Mouse (Mus musculus): ENCODE measurements around the gene Muc3a. TPM values are rescaled to one million over a fixed set of nuclear protein-coding genes. Genes with fewer than 3 reads are reported as not detected.
A peak's percentile ranks its signal among the peaks of the same experiment; 100 is the strongest.

Gene Muc3a
- polyA plus RNA-seq (2014; fragmentation: Nextera tagmentation; extraction: Ambion mirVana), result not detected in 2 replicates

DNA sequence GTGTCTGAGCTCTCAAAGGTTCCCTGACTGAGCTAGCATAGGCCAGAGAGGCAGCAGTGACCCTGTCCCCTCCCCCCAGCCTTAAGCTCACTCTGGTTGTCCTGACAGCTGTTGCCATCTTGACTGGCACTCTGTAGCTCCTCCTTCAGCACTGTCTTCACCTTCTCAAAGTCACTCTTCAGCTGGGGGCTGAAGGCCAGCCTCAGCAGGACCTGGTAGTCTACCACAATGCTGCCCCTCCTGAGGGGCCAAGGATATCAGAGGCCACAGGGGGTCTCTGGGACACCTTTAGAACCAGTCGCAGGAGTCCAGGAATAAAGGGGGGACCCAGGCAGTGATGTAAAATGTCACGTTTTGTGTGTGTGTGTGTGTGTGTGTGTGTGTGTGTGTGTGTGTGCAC is at the start of gene Muc3a:
Gene Muc3a, minus strand, starts transcription at position 101 of the 400 bp plus-strand sequence.
- H3K36me3 ChIP-seq (ENCODE audit: insufficient read depth), result no peaks in the 10 kb centered on the region
- H3K4me2 ChIP-seq, result no peak within 1 kb of the TSS

DNA sequence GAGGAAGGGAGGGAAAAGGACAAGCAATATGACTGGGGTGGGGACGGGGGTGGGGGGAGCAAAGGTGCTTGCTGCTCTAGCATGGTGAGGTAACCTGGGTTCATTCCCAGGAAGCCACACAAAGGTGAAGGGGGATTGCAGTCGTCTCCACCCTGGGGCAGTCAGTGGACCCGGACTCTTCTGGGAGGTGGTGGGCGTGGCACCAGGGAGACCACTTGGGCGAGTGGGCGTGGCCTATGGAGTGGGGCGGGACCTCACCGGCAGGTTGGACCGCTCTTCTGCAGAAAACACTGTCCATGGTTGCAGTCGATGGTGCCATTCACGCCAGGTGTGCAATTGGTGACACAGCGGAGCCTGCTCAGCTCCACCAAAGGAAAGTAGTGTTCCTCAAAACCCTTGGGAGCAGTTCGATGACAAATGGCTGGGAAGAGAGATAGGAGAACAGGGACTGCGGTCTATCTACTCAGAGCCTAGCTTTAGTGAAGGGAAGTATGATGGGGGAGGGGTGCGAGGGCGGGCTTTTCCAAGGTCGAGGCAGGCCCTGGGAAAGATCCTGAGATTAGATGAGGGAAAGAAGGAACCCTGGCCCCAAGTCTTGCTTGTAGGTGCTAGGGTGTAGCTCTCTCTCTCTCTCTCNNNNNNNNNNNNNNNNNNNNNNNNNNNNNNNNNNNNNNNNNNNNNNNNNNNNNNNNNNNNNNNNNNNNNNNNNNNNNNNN is 917 bp downstream of the Muc3a start:
- no peaks in the 10 kb centered on the region for H3K27me3 ChIP-seq (ENCODE audit: insufficient read depth, low read length)
- DNase-seq, result peak; percentile 44
- no peaks in the 10 kb centered on the region for H3K36me3 ChIP-seq (ENCODE audit: insufficient read depth)
- H3K9ac ChIP-seq, result no peak overlapping the region
- no peak for TF ChIP-seq CTCF (IDR thresholded peaks at IDR 0.05; ENCODE audit: low read depth)
- no peak overlapping the region for H3K4me2 ChIP-seq
- no peaks in the 10 kb centered on the region for H3K9me3 ChIP-seq (ENCODE audit: low read depth, low read length)
- WGBS, result 18% methylated on average over 17 of the region's 17 CpGs
- H3K4me1 ChIP-seq (ENCODE audit: insufficient read depth), result no peaks in the 10 kb centered on the region
- H3K4me3 ChIP-seq (ENCODE audit: low read depth, low read length), result no peak overlapping the region
- no peak for ATAC-seq (ENCODE audit: insufficient read depth)
- H3K27ac ChIP-seq (ENCODE audit: low read depth), result no peak overlapping the region

More for the DNA sequence above, at the start of gene Muc3a:
- ATAC-seq (ENCODE audit: insufficient read depth) (no peak), DNase-seq (no peak)
- Histone ChIP-seq H3K4me1 (ENCODE audit: insufficient read depth) (no peaks in the 10 kb centered on the region), H3K9me3 (ENCODE audit: low read depth, low read length) (no peaks in the 10 kb centered on the region), H3K27me3 (ENCODE audit: insufficient read depth, low read length) (no peaks in the 10 kb centered on the region), H3K27ac (ENCODE audit: low read depth) (no peak within 1 kb of the TSS), H3K4me3 (ENCODE audit: low read depth, low read length) (no peak within 1 kb of the TSS), H3K9ac (no peak within 1 kb of the TSS)
- WGBS, result 68% methylated on average over 2 of the region's 2 CpGs
- TF ChIP-seq CTCF (IDR thresholded peaks at IDR 0.05; ENCODE audit: low read depth), result no peak

DNA sequence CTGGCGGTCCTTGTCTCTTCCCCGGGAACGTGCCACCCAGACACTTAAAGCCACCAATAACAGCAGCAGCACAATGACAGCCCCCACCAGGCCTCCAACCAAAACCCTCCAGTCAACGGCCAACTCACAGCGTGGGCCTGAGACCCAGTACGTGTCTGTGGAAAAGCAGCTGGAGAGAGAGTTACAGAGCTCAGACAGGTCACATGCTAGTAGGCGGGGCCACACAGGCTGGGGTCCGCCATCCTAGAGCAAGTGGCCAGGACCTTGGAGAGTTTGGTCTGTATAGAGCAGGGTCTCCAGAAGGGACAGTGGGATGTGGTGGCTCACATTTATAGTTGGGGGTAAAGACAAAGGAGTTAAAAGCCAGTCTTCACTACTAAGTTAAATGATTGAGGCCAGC is 1.5 kb downstream of the Muc3a start:
- H3K4me3 ChIP-seq (ENCODE audit: low read depth, low read length), result no peak overlapping the region
- H3K27me3 ChIP-seq (ENCODE audit: insufficient read depth, low read length), result no peaks in the 10 kb centered on the region
- no peak overlapping the region for H3K9ac ChIP-seq
- no peaks in the 10 kb centered on the region for H3K36me3 ChIP-seq (ENCODE audit: insufficient read depth)
- no peak overlapping the region for H3K27ac ChIP-seq (ENCODE audit: low read depth)
- ATAC-seq (ENCODE audit: insufficient read depth) (no peak), DNase-seq (no peak)
- 54% methylated on average over 8 of the region's 8 CpGs for WGBS
- H3K4me1 ChIP-seq (ENCODE audit: insufficient read depth), result no peaks in the 10 kb centered on the region
- no peak overlapping the region for H3K4me2 ChIP-seq
- H3K9me3 ChIP-seq (ENCODE audit: low read depth, low read length), result no peaks in the 10 kb centered on the region
- TF ChIP-seq CTCF (IDR thresholded peaks at IDR 0.05; ENCODE audit: low read depth), result no peak

DNA sequence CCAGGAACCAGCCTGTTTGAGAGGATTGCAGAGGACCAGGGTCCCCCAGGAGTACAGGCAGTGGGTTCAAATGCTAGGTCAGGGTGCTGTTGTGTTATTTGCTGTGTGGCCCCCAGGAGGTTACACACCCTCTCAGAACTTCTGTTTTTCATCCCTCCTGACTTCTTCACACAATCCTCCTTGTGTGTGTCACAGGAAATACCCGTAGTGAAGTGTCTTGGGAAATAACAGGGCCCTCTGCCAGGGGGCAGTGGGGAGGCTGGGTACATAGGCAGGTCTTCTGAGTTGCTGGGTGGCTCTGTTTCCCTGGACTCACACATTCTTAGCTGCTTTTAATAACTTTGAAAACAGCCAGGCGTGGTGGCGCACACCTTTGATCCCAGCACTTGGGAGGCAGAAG is 6.9 kb downstream of the Muc3a start:
- H3K9me3 ChIP-seq (ENCODE audit: low read depth, low read length), result no peaks in the 10 kb centered on the region
- no peak for TF ChIP-seq CTCF (IDR thresholded peaks at IDR 0.05; ENCODE audit: low read depth)
- no peaks in the 10 kb centered on the region for H3K36me3 ChIP-seq (ENCODE audit: insufficient read depth)
- no peaks in the 10 kb centered on the region for H3K4me1 ChIP-seq (ENCODE audit: insufficient read depth)
- H3K27me3 ChIP-seq (ENCODE audit: insufficient read depth, low read length), result no peaks in the 10 kb centered on the region
- DNase-seq (no peak), ATAC-seq (ENCODE audit: insufficient read depth) (no peak)
- WGBS, result 79% methylated on average over 3 of the region's 3 CpGs
- H3K4me2 ChIP-seq, result no peak overlapping the region
- no peak overlapping the region for H3K9ac ChIP-seq
- no peak overlapping the region for H3K27ac ChIP-seq (ENCODE audit: low read depth)
- no peak overlapping the region for H3K4me3 ChIP-seq (ENCODE audit: low read depth, low read length)

DNA sequence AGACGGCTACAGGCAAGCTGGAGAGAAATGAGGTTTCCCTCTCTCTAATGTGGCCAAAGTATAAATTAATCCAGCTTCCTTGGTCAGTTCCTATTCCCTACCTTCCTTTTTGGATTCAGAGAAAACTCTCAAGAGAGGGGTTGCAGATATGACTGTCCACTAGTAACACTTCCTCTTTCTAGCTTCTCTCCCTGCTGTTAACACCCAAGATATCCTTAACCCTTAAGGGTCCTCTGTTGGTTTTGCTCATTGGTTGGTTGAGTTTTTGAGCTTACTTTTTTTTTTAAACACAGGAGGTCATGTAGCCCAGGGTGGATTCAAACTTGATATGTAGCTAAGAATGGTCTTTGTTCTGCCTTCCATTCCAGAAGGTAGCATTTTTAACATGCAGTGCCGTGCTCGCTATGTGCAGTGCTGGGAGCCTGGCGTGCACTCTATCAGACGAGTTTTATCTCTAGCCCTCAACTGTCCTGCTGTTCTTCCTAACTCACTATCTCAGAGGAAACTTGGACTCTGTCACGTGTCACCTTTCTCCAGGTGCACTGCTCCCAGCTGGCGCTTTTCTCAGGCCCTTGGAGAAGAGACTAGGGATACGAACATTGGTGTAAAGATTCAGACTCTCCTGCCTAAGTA is 17.6 kb downstream of the Muc3a start:
- Histone ChIP-seq H3K9me3 (ENCODE audit: low read depth, low read length) (no peaks in the 10 kb centered on the region), H3K9ac (no peak overlapping the region), H3K27me3 (ENCODE audit: insufficient read depth, low read length) (peaks cover 6% of the 10 kb centered on the region; the same call in 1 of the 2 replicates), H3K4me3 (ENCODE audit: low read depth, low read length) (no peak overlapping the region), H3K27ac (ENCODE audit: low read depth) (no peak overlapping the region), H3K4me1 (ENCODE audit: insufficient read depth) (no peaks in the 10 kb centered on the region), H3K36me3 (ENCODE audit: insufficient read depth) (no peaks in the 10 kb centered on the region), H3K4me2 (no peak overlapping the region)
- 44% methylated on average over 8 of the region's 8 CpGs for WGBS
- no peak for DNase-seq
- no peak for TF ChIP-seq CTCF (IDR thresholded peaks at IDR 0.05; ENCODE audit: low read depth)
- no peak for ATAC-seq (ENCODE audit: insufficient read depth)

DNA sequence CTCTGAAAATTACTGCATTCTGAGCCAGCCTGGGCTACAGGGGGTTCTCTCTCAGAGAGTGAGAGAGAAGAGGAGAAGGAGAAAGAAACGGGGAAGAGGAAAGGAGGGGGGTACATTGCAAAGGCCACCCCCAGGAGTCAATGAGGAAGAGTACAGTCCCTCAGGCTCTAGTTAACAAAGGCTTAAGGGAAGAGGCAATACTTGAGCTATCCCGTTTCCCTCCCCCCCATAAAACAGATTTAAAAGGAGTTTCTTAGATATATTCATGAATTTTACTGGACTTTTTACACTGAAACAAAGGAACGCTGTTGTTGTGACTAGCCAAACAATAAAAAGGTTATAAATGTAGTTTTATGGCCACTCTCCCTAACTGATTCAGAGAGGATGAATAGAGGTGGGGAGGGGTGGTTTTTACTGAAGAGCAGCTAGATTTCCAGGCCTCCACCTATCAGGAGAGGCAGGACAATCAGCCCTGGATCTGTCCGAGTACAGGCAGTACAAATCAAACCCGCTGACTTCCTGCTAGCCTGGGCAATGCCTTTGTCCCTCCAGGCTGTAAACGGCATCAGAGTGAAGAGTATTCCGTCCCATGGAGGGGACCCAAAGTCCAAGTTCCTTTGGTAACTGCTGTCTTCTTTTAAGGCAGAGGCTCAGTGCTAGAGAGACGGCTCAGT is 18.8 kb downstream of the Muc3a start:
- H3K27ac ChIP-seq (ENCODE audit: low read depth), result no peak overlapping the region
- no peak for DNase-seq
- WGBS, result 65% methylated on average over 8 of the region's 8 CpGs

DNA sequence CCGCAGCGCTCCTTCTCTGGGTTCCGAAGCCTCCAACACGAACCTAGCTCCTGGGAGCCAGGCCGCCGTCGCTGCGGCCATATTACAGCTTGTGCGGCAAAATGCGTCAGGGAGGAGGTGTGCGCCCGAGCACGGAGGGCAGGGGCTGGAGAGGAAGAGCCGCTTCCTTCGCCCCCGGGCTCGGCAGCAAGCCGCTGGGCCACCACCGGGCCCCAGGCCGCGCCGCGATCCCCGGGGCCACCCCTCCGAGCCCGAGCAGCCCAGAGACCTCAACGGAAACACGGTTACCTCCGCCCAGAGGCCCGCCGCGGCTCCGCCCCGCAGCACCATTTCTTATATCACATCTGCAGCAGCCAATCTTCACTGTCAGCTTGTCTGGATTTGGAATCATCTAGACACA is 22.9 kb downstream of the Muc3a start:
- Histone ChIP-seq H3K9me3 (ENCODE audit: low read depth, low read length) (no peaks in the 10 kb centered on the region), H3K4me2 (peak overlapping the region; percentile 81), H3K36me3 (ENCODE audit: insufficient read depth) (no peaks in the 10 kb centered on the region), H3K4me1 (ENCODE audit: insufficient read depth) (no peaks in the 10 kb centered on the region), H3K9ac (peak overlapping the region; percentile 56), H3K27ac (ENCODE audit: low read depth) (no peak overlapping the region), H3K4me3 (ENCODE audit: low read depth, low read length) (peak overlapping the region; percentile 44), H3K27me3 (ENCODE audit: insufficient read depth, low read length) (peaks cover 10% of the 10 kb centered on the region; the same call in 1 of the 2 replicates)
- WGBS, result 2% methylated on average over 34 of the region's 34 CpGs
- no peak for TF ChIP-seq CTCF (IDR thresholded peaks at IDR 0.05; ENCODE audit: low read depth)
- ATAC-seq (ENCODE audit: insufficient read depth), result no peak
- DNase-seq, result peak; percentile 33

More for the DNA sequence above, 18.8 kb downstream of the Muc3a start:
- Histone ChIP-seq H3K4me1 (ENCODE audit: insufficient read depth) (no peaks in the 10 kb centered on the region), H3K4me2 (no peak overlapping the region), H3K9me3 (ENCODE audit: low read depth, low read length) (no peaks in the 10 kb centered on the region), H3K36me3 (ENCODE audit: insufficient read depth) (no peaks in the 10 kb centered on the region), H3K9ac (no peak overlapping the region), H3K4me3 (ENCODE audit: low read depth, low read length) (no peak overlapping the region), H3K27me3 (ENCODE audit: insufficient read depth, low read length) (peaks cover 10% of the 10 kb centered on the region; the same call in 1 of the 2 replicates)
- ATAC-seq (ENCODE audit: insufficient read depth), result no peak
- no peak for TF ChIP-seq CTCF (IDR thresholded peaks at IDR 0.05; ENCODE audit: low read depth)

All from lung, embryonic 14.5 days (tissue).